Mouse (Mus musculus) testis, postnatal 14 days (tissue): ENCODE data around the gene Gper1.
A peak's percentile ranks its signal among the peaks of the same experiment; 100 is the strongest.

Source experiments
- DNase-seq: peaks from one replicate; pipeline ENCODE4 v3.0.0; 2021; ENCODE audit warnings: low spot score

Gene Gper1

DNA sequence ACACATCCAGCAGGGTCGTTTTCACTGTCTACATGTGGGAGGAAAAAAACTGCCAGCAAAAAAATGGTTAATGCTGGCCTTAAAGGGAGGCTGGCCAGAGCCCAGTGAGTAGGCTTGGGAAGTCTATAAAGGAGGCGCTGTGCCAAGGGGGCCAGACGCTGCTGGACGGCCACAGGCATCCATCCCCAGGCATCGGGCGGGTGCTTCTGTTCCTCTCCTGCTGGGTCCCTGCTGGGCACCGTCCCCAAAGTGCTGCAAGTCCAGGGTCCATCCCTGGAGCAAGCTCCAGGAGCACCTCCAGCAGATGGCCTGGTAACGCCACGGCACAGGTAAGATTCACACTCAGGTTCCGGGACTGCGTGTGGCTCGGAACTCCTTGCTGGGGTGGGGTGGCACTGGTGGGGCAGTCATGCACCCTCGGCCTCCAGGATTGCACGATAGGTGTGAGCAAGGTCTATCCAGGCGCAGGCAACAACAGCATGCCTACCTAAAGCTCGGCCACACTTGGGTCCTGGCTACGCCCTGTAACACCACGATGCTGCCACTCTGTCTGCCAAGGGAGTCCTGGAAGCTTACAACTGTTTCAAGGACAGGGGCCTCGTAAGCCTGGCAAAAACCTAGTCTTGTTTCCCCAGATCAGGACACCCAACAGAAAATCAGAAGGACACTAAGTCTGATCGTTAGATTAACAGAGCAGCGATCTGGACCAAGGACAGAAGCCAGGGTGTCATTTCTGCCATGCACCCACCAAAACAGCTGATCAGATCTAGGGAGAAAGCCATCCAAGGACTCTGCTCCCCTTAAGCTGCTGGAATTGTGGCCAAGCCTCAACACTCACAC lies at the start of gene Gper1:
Gper1 (plus strand) TSS at position 126 of the 840 bp plus-strand sequence.
- DNase-seq, result no peak

GRCm38 (mm10) chr5:139373889-139374444 lies 49.0 kb upstream of the Gper1 start:
- no peak for DNase-seq

DNA sequence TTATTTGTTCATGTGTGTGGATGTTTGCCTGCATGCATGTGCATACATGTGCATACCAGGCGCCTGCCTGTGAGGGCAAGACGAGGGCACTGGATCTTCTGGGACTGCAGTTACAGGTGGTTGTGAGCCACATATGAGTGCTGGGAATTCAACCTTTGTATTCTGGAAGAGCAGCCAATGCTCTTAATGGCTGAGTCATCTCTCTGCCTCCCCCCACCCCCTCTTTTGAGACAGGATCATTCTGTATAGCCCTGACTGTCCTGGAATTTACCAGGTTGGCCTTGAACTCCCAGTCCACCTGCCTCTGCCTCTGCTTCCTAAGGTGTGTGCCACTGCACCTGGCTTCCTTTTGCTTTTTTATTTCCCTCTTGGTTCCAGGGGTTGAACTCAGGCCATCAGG lies 48.1 kb upstream of the Gper1 start:
- DNase-seq, result no peak

DNA sequence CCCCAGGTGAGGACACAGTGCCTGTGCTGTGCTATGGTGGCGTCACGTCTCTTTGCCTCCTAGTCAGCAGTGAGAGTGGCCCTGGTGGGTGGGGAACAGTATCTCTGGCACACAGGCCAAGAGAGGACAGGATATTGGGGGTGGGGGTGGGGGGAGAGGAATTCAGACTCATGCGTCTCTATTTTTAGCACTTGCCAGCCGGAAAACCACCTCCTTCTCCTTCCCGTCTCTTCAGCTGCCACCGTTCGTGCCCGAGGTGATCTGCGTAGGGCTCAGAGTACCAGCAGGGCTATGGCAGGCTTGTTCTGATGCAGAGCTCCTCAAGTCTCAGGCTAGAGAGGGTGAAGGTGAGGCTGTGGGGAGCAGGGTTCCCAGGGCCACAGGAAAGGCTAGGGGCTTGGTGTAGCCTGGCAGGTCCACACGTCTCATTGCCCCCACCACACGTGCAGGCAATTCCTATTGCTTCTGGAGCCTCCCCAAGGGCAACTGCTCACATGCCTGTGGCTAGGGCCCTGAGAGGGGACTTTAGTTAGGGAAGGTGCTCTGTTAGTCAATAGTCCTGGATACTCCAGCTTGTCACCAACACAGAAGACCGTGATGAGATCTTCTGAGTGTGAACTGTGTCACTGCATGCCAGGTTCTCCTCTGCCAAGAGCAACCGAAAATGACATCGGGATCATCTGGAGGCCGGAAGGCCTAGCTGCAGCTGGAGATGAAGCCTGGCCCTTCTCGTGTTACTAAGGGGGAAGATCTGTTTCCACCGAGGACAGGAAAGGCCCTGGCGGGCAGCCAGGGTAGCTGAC lies 45.3 kb upstream of the Gper1 start, which contains the start of gene Gpr146:
Gpr146 (plus strand) TSS at position 230 of the 803 bp plus-strand sequence.
- no peak for DNase-seq

GRCm38 (mm10) chr5:139378271-139378556 lies 44.7 kb upstream of the Gper1 start:
- DNase-seq, result no peak

DNA sequence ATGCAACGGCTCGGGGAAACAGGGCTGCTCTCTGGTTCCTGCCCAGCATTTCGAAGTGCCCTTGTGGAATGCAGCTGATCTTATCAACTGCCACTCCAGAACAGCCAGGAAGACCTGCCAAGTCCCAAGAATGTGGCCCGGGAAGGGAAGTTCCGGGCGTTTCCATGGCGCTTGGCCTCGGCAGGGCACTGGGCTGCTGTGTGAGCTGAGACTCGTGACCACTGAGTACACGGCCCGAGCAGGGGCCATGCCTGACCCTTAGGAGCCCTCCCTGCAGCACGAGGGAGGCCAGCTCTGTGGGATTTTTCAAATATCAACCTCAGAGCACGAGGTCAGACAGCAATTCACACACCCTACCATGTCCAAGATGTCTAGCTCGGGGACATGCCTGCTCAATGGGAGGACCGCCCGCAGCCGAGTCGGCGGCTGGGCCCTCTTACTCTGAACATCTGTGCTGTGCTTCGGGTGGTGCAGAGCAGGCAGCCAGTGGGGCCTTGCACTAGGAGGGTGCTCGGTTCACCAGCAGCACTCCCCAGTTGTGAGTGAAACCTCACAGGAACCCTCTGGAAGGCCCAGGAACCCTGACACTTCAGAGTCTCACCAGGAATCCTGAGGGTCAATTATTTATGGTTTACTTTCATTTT lies 43.8 kb upstream of the Gper1 start:
- peak; percentile 79 for DNase-seq

DNA sequence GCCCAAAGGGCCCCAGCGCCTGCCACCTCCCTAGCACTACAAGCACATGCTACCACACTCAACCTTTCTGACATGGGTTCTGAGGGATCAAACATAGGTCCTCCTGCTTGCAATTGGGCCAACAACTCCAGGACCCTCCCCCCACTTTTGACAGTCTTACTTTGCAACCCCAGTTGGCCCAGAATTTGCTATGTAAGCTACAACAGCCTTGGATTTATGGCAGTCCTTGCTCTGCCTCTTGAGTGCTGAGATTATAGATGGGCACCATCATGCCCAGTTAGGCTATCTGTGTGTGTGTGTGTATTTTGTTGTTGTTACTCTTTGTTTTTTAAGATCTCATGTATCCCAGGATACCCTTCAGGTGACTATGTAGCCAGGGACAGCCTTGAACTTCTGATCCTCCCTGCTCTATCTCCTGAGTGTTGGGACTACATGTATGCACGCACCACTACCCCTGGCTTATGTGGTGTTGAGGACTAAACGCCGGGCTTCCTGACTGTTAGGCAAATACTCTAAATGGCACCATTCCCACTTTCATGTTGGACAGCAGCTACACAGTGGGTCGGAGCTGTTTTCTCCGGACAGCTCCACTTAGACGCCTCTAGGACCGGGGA lies 43.1 kb upstream of the Gper1 start:
- DNase-seq, result no peak

- DNase-seq, result peak; percentile 91
Measured at GRCm38 (mm10) chr5:139380385-139381248, 42.3 kb upstream of the Gper1 start.

- no peak for DNase-seq
Measured at GRCm38 (mm10) chr5:139381586-139382513, 41.1 kb upstream of the Gper1 start.

- DNase-seq, result no peak
Measured at GRCm38 (mm10) chr5:139382760-139383159, 40.2 kb upstream of the Gper1 start.

DNA sequence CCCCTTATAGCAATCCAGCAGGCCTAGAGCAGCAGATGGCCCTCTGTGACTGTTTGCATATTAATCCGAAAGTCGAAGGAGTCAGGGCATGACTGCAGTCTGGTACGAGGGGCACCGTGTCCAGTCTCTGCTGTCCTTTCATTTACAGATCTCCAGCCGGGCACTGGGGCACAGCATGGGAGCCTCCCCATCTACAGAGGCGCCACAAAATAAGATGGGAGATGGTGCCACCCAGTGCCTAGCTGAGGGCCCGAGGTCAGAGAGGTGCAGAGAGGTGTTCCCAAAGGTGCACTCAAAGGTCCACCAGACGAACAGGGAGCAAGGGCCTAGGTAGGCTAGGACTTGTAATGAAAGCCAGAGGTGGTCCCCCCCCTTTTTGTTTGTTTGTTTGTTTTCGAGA lies 39.7 kb upstream of the Gper1 start:
- no peak for DNase-seq

- no peak for DNase-seq
Measured at GRCm38 (mm10) chr5:139384531-139384930, 38.4 kb upstream of the Gper1 start.

- no peak for DNase-seq
Measured at GRCm38 (mm10) chr5:139386047-139386446, 36.9 kb upstream of the Gper1 start.

GRCm38 (mm10) chr5:139387329-139388194 lies 35.4 kb upstream of the Gper1 start:
- DNase-seq, result no peak

DNA sequence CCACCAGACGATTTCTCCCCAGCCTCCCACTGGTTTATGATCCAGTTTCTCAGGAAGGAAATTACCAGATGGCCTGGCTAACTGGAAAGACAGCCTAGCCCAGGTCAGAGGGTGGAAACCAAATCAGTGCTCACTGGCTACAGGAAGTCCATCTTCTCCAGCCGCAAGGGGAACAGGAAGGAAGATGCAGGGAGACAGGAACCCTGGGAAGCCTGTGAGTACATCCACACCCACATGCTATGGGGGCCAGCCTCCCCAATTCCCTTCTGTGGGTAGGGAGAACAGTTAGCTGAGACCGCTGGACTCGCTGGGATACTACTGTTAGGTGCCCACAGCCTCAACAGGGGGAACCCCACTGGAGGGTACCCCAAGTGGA lies 34.8 kb upstream of the Gper1 start:
- DNase-seq, result no peak

DNA sequence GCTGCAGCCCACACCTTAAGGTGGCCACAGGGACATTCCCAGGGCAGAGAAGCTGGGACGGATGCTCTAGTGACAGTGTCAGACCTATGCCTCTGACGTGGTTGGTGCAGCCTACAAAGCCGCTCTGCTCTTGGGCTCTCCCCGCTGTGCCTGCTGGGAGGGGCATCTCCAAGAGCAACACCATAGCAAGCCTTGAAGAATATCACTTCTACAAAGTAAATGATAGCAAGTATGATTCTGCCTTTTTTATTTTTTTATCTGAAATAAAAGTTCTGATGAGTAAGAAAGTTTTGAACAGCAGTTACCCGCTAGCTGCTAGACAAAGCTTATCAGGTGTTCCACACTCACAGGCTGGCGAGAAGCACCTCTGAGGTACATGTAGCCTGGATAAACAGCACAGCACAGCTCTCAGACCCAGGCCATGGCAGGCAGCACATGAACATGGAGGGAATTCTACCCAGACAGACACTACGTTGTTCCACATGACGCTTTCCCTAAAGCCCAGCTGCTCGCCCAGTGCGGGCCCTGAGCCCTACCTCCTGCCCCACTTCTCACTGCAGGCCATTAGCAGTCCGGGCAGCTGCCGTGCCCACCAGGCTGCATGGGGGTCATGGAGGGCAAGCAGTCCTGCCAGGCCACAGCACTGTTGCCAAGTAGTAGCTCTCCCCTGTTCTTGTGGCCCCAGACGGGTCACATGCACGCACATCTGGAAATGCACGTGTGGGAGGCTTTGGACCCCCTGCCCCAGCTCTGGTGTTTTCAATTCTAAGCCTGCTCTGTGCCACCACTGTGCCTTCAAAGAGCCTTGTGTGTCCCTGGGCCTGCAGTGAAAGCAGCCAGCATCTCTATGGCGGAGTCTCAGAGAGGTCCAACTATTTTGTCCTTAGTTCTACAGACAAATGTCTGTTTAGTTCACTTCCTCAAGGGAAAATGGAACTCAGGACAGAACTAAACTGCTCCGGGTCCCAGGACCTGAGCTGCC lies 34.0 kb upstream of the Gper1 start:
- DNase-seq, result no peak

DNA sequence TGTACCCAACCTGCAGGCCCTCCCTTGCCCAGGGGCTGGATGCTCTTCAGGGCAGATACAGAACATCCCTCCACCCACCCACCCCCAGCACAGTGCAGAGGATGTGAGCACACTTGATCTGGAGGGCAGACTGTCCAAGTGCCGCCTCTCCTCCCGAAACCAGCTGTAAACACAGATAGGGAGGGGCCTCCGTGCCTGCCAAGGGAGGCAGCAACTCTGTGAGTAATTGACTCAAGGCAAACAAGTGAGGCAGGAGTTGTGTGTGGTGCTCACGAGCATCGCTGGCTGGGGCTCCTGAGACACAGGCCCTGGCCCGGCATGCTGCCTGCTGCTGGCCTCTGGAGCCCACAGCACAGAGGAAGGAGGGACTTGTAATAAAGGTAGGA lies 33.3 kb upstream of the Gper1 start:
- peak; percentile 53 for DNase-seq
